Mouse (Mus musculus) myocyte (in vitro differentiated cells): ENCODE data around the gene Cep68.

Experiments used
- POLR2A ChIP-seq: IDR thresholded peaks from one replicate; pipeline ENCODE4 v1.6.1; 2011; ENCODE audit warnings: low read depth, mild to moderate bottlenecking, control low read depth, moderate library complexity; ENCODE audit not compliant: insufficient read length
- REST ChIP-seq: IDR thresholded peaks from one replicate; pipeline ENCODE4 v1.6.1; 2011; ENCODE audit warnings: mild to moderate bottlenecking, control low read depth, moderate library complexity; ENCODE audit not compliant: insufficient read depth, insufficient read length
- TCF12 ChIP-seq: IDR thresholded peaks from one replicate; pipeline ENCODE4 v1.6.1; 2011; ENCODE audit warnings: mild to moderate bottlenecking, control low read depth; ENCODE audit not compliant: poor library complexity, insufficient read depth, severe bottlenecking

DNA sequence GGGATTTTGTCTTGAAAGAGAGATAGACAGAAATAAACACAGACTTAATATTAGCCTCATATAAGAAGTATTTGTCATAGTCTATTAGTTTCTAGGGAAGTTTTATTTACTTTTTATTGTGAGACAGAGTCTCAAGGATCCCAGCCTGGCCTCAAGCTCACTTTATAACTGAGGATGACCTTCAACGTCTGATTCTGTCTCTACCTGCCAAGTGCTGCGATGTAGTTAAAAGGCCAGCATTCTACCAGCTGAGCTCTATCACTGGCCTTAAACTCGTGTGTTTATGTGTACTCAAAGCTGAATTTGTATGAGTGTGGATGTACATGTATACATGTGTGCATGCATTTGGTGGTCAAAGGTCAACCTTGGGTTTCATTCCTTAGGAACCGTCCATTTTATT, 43.7 kb downstream of the Cep68 start:
- TF ChIP-seq POLR2A, result no peak
- TF ChIP-seq REST, result no peak
- TF ChIP-seq TCF12, result no peak
